Mouse (Mus musculus): ENCODE measurements around the gene Olfr1497. TPM values are rescaled to one million over a fixed set of nuclear protein-coding genes. Genes with fewer than 3 reads are reported as not detected.
"Not testable (repeated sequence)": the region's sequence is repeated elsewhere in the genome, so short reads cannot be mapped to it uniquely, and the experiment has no call there.

The Olfr1497 gene
- not detected in 2 replicates for polyA plus RNA-seq (2016; fragmentation: Nextera tagmentation; extraction: Ambion mirVana)

GRCm38 (mm10) chr19:13798102-13798501 is at the start of gene Olfr1497:
Gene Olfr1497, minus strand, starts transcription at chr19:13798202.
- Histone ChIP-seq H3K27me3 (no peaks in the 10 kb centered on the region), H3K4me1 (replicated peaks) (no peaks in the 10 kb centered on the region), H3K9ac (replicated peaks) (no peak within 1 kb of the TSS), H3K27ac (no peak within 1 kb of the TSS), H3K4me2 (no peak within 1 kb of the TSS), H3K9me3 (no peaks in the 10 kb centered on the region), H3K36me3 (no peaks in the 10 kb centered on the region), H3K4me3 (replicated peaks) (no peak within 1 kb of the TSS)
- ATAC-seq (ENCODE audit: insufficient number of reproducible peaks, insufficient read depth, low FRiP score, low TSS enrichment, low read depth): no peak

GRCm38 (mm10) chr19:13830388-13830787 is 32.4 kb upstream of the Olfr1497 start, which contains the start of gene Olfr1500:
Gene Olfr1500, minus strand, starts transcription at chr19:13830488.
- H3K4me1 ChIP-seq (replicated peaks): no peaks in the 10 kb centered on the region
- no peak within 1 kb of the TSS for H3K9ac ChIP-seq (replicated peaks)
- H3K4me3 ChIP-seq (replicated peaks): no peak within 1 kb of the TSS
- no peaks in the 10 kb centered on the region for H3K9me3 ChIP-seq
- ATAC-seq (ENCODE audit: insufficient number of reproducible peaks, insufficient read depth, low FRiP score, low TSS enrichment, low read depth): no peak
- no peak within 1 kb of the TSS for H3K4me2 ChIP-seq
- no peaks in the 10 kb centered on the region for H3K27me3 ChIP-seq
- no peak within 1 kb of the TSS for H3K27ac ChIP-seq
- H3K36me3 ChIP-seq: no peaks in the 10 kb centered on the region

GRCm38 (mm10) chr19:13828447-13828846 is 30.4 kb upstream of the Olfr1497 start:
- 88% methylated on average over 3 of the region's 3 CpGs for WGBS
- H3K27me3 ChIP-seq: no peaks in the 10 kb centered on the region
- no peaks in the 10 kb centered on the region for H3K36me3 ChIP-seq

GRCm38 (mm10) chr19:13820847-13821246 is 22.8 kb upstream of the Olfr1497 start:
- Histone ChIP-seq H3K4me1 (replicated peaks) (no peaks in the 10 kb centered on the region), H3K9ac (replicated peaks) (no peak overlapping the region), H3K9me3 (no peaks in the 10 kb centered on the region), H3K27me3 (no peaks in the 10 kb centered on the region), H3K4me3 (replicated peaks) (no peak overlapping the region), H3K4me2 (no peak overlapping the region), H3K27ac (no peak overlapping the region), H3K36me3 (no peaks in the 10 kb centered on the region)
- 70% methylated on average over 5 of the region's 5 CpGs for WGBS
- ATAC-seq (ENCODE audit: insufficient number of reproducible peaks, insufficient read depth, low FRiP score, low TSS enrichment, low read depth): no peak

More at GRCm38 (mm10) chr19:13828447-13828846, 30.4 kb upstream of the Olfr1497 start:
- Histone ChIP-seq H3K4me1 (replicated peaks) (no peaks in the 10 kb centered on the region), H3K9me3 (no peaks in the 10 kb centered on the region), H3K27ac (no peak overlapping the region), H3K4me3 (replicated peaks) (no peak overlapping the region), H3K4me2 (no peak overlapping the region), H3K9ac (replicated peaks) (no peak overlapping the region)
- ATAC-seq (ENCODE audit: insufficient number of reproducible peaks, insufficient read depth, low FRiP score, low TSS enrichment, low read depth): no peak

GRCm38 (mm10) chr19:13819347-13819746 is 21.3 kb upstream of the Olfr1497 start, which contains the start of gene Olfr1499:
Gene Olfr1499, minus strand, starts transcription at chr19:13819447.
- no peaks in the 10 kb centered on the region for H3K4me1 ChIP-seq (replicated peaks)
- H3K9ac ChIP-seq (replicated peaks): no peak within 1 kb of the TSS
- no peaks in the 10 kb centered on the region for H3K36me3 ChIP-seq
- H3K9me3 ChIP-seq: no peaks in the 10 kb centered on the region
- H3K27ac ChIP-seq: no peak within 1 kb of the TSS
- ATAC-seq (ENCODE audit: insufficient number of reproducible peaks, insufficient read depth, low FRiP score, low TSS enrichment, low read depth): no peak
- H3K4me2 ChIP-seq: no peak within 1 kb of the TSS
- H3K4me3 ChIP-seq (replicated peaks): no peak within 1 kb of the TSS
- H3K27me3 ChIP-seq: no peaks in the 10 kb centered on the region

GRCm38 (mm10) chr19:13818827-13819226 is 20.8 kb upstream of the Olfr1497 start:
- no peak overlapping the region for H3K27ac ChIP-seq
- WGBS: 38% methylated on average over 5 of the region's 5 CpGs
- no peaks in the 10 kb centered on the region for H3K27me3 ChIP-seq
- ATAC-seq (ENCODE audit: insufficient number of reproducible peaks, insufficient read depth, low FRiP score, low TSS enrichment, low read depth): no peak
- H3K4me2 ChIP-seq: no peak overlapping the region
- no peaks in the 10 kb centered on the region for H3K4me1 ChIP-seq (replicated peaks)
- no peaks in the 10 kb centered on the region for H3K36me3 ChIP-seq
- no peak overlapping the region for H3K9ac ChIP-seq (replicated peaks)
- no peaks in the 10 kb centered on the region for H3K9me3 ChIP-seq
- H3K4me3 ChIP-seq (replicated peaks): no peak overlapping the region

- no peaks in the 10 kb centered on the region for H3K27me3 ChIP-seq
- no peaks in the 10 kb centered on the region for H3K4me1 ChIP-seq (replicated peaks)
- no peak overlapping the region for H3K9ac ChIP-seq (replicated peaks)
- H3K9me3 ChIP-seq: no peaks in the 10 kb centered on the region
- H3K36me3 ChIP-seq: no peaks in the 10 kb centered on the region
- H3K4me2 ChIP-seq: no peak overlapping the region
- no peak overlapping the region for H3K27ac ChIP-seq
- H3K4me3 ChIP-seq (replicated peaks): no peak overlapping the region
- ATAC-seq (ENCODE audit: insufficient number of reproducible peaks, insufficient read depth, low FRiP score, low TSS enrichment, low read depth): no peak
- 71% methylated on average over 2 of the region's 2 CpGs for WGBS
Observed at GRCm38 (mm10) chr19:13812823-13813222, 14.8 kb upstream of the Olfr1497 start.

- not testable (repeated sequence) for H3K27ac ChIP-seq; H3K4me1 ChIP-seq (replicated peaks); H3K9me3 ChIP-seq; H3K4me3 ChIP-seq (replicated peaks); H3K27me3 ChIP-seq; H3K36me3 ChIP-seq; H3K9ac ChIP-seq (replicated peaks); ATAC-seq (ENCODE audit: insufficient number of reproducible peaks, insufficient read depth, low FRiP score, low TSS enrichment, low read depth); H3K4me2 ChIP-seq
- WGBS: 70% methylated on average over 1 of the region's 1 CpGs
Observed at GRCm38 (mm10) chr19:13805486-13805885, 7.5 kb upstream of the Olfr1497 start.

GRCm38 (mm10) chr19:13777578-13777977 is 20.4 kb downstream of the Olfr1497 start, which contains the start of gene Olfr1496:
Gene Olfr1496, plus strand, starts transcription at chr19:13777878.
- H3K4me1 ChIP-seq (replicated peaks): no peaks in the 10 kb centered on the region
- no peak for ATAC-seq (ENCODE audit: insufficient number of reproducible peaks, insufficient read depth, low FRiP score, low TSS enrichment, low read depth)
- H3K9me3 ChIP-seq: no peaks in the 10 kb centered on the region
- H3K4me2 ChIP-seq: no peak within 1 kb of the TSS
- no peak within 1 kb of the TSS for H3K27ac ChIP-seq
- no peaks in the 10 kb centered on the region for H3K27me3 ChIP-seq
- no peaks in the 10 kb centered on the region for H3K36me3 ChIP-seq
- WGBS: 82% methylated on average over 1 of the region's 1 CpGs
- no peak within 1 kb of the TSS for H3K9ac ChIP-seq (replicated peaks)
- H3K4me3 ChIP-seq (replicated peaks): no peak within 1 kb of the TSS

GRCm38 (mm10) chr19:13768565-13769276 is 29.3 kb downstream of the Olfr1497 start:
- Histone ChIP-seq H3K4me1 (replicated peaks) (no peaks in the 10 kb centered on the region), H3K9me3 (no peaks in the 10 kb centered on the region), H3K9ac (replicated peaks) (no peak overlapping the region), H3K27ac (no peak overlapping the region), H3K4me2 (no peak overlapping the region), H3K27me3 (no peaks in the 10 kb centered on the region), H3K4me3 (replicated peaks) (no peak overlapping the region), H3K36me3 (no peaks in the 10 kb centered on the region)
- no peak for ATAC-seq (ENCODE audit: insufficient number of reproducible peaks, insufficient read depth, low FRiP score, low TSS enrichment, low read depth)
- WGBS: 89% methylated on average over 9 of the region's 9 CpGs

GRCm38 (mm10) chr19:13764306-13764705 is 33.7 kb downstream of the Olfr1497 start, which contains the start of gene Olfr1495:
Gene Olfr1495, plus strand, starts transcription at chr19:13764606.
- Histone ChIP-seq H3K27ac (no peak within 1 kb of the TSS), H3K4me3 (replicated peaks) (no peak within 1 kb of the TSS), H3K36me3 (no peaks in the 10 kb centered on the region), H3K27me3 (no peaks in the 10 kb centered on the region), H3K9ac (replicated peaks) (no peak within 1 kb of the TSS), H3K9me3 (no peaks in the 10 kb centered on the region), H3K4me2 (no peak within 1 kb of the TSS), H3K4me1 (replicated peaks) (no peaks in the 10 kb centered on the region)
- WGBS: 81% methylated on average over 3 of the region's 3 CpGs
- no peak for ATAC-seq (ENCODE audit: insufficient number of reproducible peaks, insufficient read depth, low FRiP score, low TSS enrichment, low read depth)

GRCm38 (mm10) chr19:13749366-13749765 is 48.6 kb downstream of the Olfr1497 start:
- no peak overlapping the region for H3K9ac ChIP-seq (replicated peaks)
- WGBS: 93% methylated on average over 1 of the region's 1 CpGs
- no peak for ATAC-seq (ENCODE audit: insufficient number of reproducible peaks, insufficient read depth, low FRiP score, low TSS enrichment, low read depth)
- no peak overlapping the region for H3K4me3 ChIP-seq (replicated peaks)
- no peak overlapping the region for H3K4me2 ChIP-seq
- H3K9me3 ChIP-seq: no peaks in the 10 kb centered on the region
- no peaks in the 10 kb centered on the region for H3K27me3 ChIP-seq
- H3K27ac ChIP-seq: no peak overlapping the region
- no peaks in the 10 kb centered on the region for H3K4me1 ChIP-seq (replicated peaks)
- no peaks in the 10 kb centered on the region for H3K36me3 ChIP-seq
